Mouse (Mus musculus) NIH3T3 (cell line): Measurements from ENCODE around the gene Hcn4.

ENCODE experiments used
- DNase-seq: peaks from one replicate; pipeline ENCODE4 v3.0.0-alpha.2; 2012; ENCODE audit warnings: low read depth

Gene Hcn4

GRCm38 (mm10) chr9:58849576-58850315 lies 26.5 kb downstream of the Hcn4 start:
- DNase-seq = no peak

GRCm38 (mm10) chr9:58854931-58855330 lies 31.7 kb downstream of the Hcn4 start:
- DNase-seq = no peak

- DNase-seq = no peak
Observed at GRCm38 (mm10) chr9:58859080-58859635, 35.9 kb downstream of the Hcn4 start.

- no peak for DNase-seq
Observed at GRCm38 (mm10) chr9:58863826-58864225, 40.6 kb downstream of the Hcn4 start.

- no peak for DNase-seq
Observed at GRCm38 (mm10) chr9:58871141-58871540, 47.9 kb downstream of the Hcn4 start.

- peak; percentile 78 for DNase-seq
Observed at GRCm38 (mm10) chr9:58873541-58874324, 50.5 kb downstream of the Hcn4 start.

- no peak for DNase-seq
Observed at GRCm38 (mm10) chr9:58874354-58874753, 51.1 kb downstream of the Hcn4 start.

- DNase-seq = no peak
Observed at GRCm38 (mm10) chr9:58875439-58875838, 52.2 kb downstream of the Hcn4 start.

- DNase-seq = no peak
Observed at GRCm38 (mm10) chr9:58876946-58877625, 53.9 kb downstream of the Hcn4 start.

GRCm38 (mm10) chr9:58879836-58880235 lies 56.6 kb downstream of the Hcn4 start:
- DNase-seq = no peak

GRCm38 (mm10) chr9:58882686-58883085 lies 59.5 kb downstream of the Hcn4 start:
- peak; percentile 58 for DNase-seq

- DNase-seq = no peak
Observed at GRCm38 (mm10) chr9:58889782-58890448, 66.7 kb downstream of the Hcn4 start.

- DNase-seq = no peak
Observed at GRCm38 (mm10) chr9:58890893-58891292, 67.7 kb downstream of the Hcn4 start.

- peak; percentile 1 for DNase-seq
Observed at GRCm38 (mm10) chr9:58891840-58892640, 68.8 kb downstream of the Hcn4 start.

GRCm38 (mm10) chr9:58899602-58900001 lies 76.4 kb downstream of the Hcn4 start:
- DNase-seq = no peak

GRCm38 (mm10) chr9:58902869-58903585 lies 79.8 kb downstream of the Hcn4 start:
- peak; percentile 81 for DNase-seq
